Mouse (Mus musculus) ES-E14 (cell line): ENCODE measurements around the gene B020031M17Rik.
"Not testable (repeated sequence)": the region's sequence is repeated elsewhere in the genome, so short reads cannot be mapped to it uniquely, and the experiment has no call there.

Experiments
- CHD2 ChIP-seq: IDR thresholded peaks from 2 replicates; pipeline ENCODE4 v1.6.1; 2014; ENCODE audit warnings: mild to moderate bottlenecking, low read depth, low read length, inconsistent platforms
- HCFC1 ChIP-seq: IDR thresholded peaks from 2 replicates; pipeline ENCODE4 v1.6.1; 2012; ENCODE audit warnings: low read length, inconsistent platforms, borderline replicate concordance; ENCODE audit not compliant: insufficient read depth

- TF ChIP-seq CHD2, HCFC1: not testable (repeated sequence)
Observed at GRCm38 (mm10) chr13:119916966-119917722, 33.5 kb downstream of the B020031M17Rik start.
